Mouse (Mus musculus) mouse embryonic stem cell (cell line): Measurements from ENCODE around the gene Cfap20.
"Not testable (repeated sequence)": the region's sequence is repeated elsewhere in the genome, so short reads cannot be mapped to it uniquely, and the experiment has no call there.

Experiments used
- in situ Hi-C, 2 experiments: fragments of 300-500 bp; cut with MboI; formaldehyde crosslinking; loops; 1 replicate in 1 of 2; 3 replicates in 1 of 2; pipeline ENCODE4 v1.14.3; 2019 to 2020; ENCODE audit warnings: low sequenced_read_pairs in 2 of 2, low pct_unique_long_range_greater_than_20kb in 1 of 2, mixed read lengths in 1 of 2; ENCODE audit not compliant: unreplicated experiment in 1 of 2

The Cfap20 gene

GRCm38 (mm10) chr8:95381595-95381994, 53.1 kb downstream of the Cfap20 start:
- in situ Hi-C loops: no loop called here

GRCm38 (mm10) chr8:95380953-95381352, 53.7 kb downstream of the Cfap20 start:
- in situ Hi-C loops: no loop called here

GRCm38 (mm10) chr8:95378928-95379327, 55.7 kb downstream of the Cfap20 start:
- in situ Hi-C loops: not testable (repeated sequence)

GRCm38 (mm10) chr8:95377863-95378291, 56.8 kb downstream of the Cfap20 start:
- in situ Hi-C loops: no loop called here

GRCm38 (mm10) chr8:95377101-95377500, 57.6 kb downstream of the Cfap20 start:
- in situ Hi-C loops: no loop called here

GRCm38 (mm10) chr8:95376309-95376999, 58.2 kb downstream of the Cfap20 start:
- in situ Hi-C loops: no loop called here

- in situ Hi-C loops: no loop called here
These were observed 59.2 kb downstream of the Cfap20 start for GRCm38 (mm10) chr8:95375374-95375930.

GRCm38 (mm10) chr8:95374429-95374828, 60.2 kb downstream of the Cfap20 start:
- in situ Hi-C loops: loop anchor here in 1 of 2 experiments (25.0 kb wide), 1 partner anchor 538 kb away; no protein-coding TSS in a partner anchor

- in situ Hi-C loops: loop anchor here in 1 of 2 experiments (25.0 kb wide), 1 partner anchor 539 kb away; no protein-coding TSS in a partner anchor
These were observed 61.2 kb downstream of the Cfap20 start for GRCm38 (mm10) chr8:95373389-95374002.
